In the genomic region with DNA sequence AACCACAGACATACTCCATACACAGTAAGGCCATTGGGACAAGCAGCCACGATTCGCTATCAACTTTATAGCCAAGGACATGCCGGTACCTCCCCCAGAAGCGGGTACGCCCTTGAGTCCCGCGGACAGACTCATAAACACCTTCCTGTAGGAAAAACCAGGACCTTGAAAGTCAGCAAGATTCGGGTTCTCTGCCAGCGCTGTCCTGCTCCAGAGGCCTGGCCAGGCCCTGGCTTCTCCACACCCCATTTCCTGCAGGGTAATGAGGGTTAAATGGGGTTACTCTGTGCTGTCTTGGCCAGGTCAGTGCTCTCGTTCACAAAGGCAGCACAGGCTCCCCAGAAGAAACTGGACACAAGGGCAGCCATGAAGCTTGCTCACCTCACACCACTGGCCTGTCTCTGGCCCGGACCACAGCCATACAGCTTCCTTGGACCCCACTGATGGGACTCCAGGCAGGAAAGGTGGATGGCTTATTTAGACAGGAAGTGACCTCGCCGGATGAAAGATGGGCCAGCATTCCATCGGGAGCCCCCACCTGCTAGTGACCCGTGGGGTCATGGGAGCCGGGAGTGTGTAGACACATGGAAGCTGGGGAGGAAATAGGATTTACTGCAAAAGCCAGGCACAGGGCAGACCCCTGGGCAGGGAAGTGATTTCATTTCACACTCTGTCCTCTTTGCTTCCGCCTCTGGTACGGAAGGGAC, we compare ENCODE assay signal across 8 mouse cellular contexts. TPM values are rescaled to one million over a fixed set of nuclear protein-coding genes. Genes with fewer than 3 reads are reported as not detected.
DNase-seq lines count a peak whose midpoint lies in the region; ATAC-seq lines count a peak whose summit lies in the region.

No protein-coding gene starts in this region.

- no peak overlapping the region for H3K9ac ChIP-seq in heart, embryonic 15.5 days
- H3K9ac ChIP-seq in neural tube, embryonic 15.5 days (replicated peaks): no peak overlapping the region
- H3K9ac ChIP-seq in midbrain, embryonic 11.5 days (ENCODE audit: low read length): no peak overlapping the region

- no peaks in the 10 kb centered on the region for H3K36me3 ChIP-seq in heart, embryonic 15.5 days
- H3K36me3 ChIP-seq in neural tube, embryonic 15.5 days: no peaks in the 10 kb centered on the region
- H3K36me3 ChIP-seq in midbrain, embryonic 11.5 days (ENCODE audit: control insufficient read depth, insufficient read depth, low read length): no peaks in the 10 kb centered on the region; the same call in 1 of the 2 replicates

- no peaks in the 10 kb centered on the region for H3K27me3 ChIP-seq in heart, embryonic 15.5 days
- H3K27me3 ChIP-seq in neural tube, embryonic 15.5 days (replicated peaks): no peaks in the 10 kb centered on the region
- H3K27me3 ChIP-seq in midbrain, embryonic 11.5 days (ENCODE audit: control insufficient read depth, insufficient read depth, low read length): no peaks in the 10 kb centered on the region

- H3K4me1 ChIP-seq in heart, embryonic 15.5 days (replicated peaks): peaks cover 73% of the 10 kb centered on the region
- peaks cover 32% of the 10 kb centered on the region for H3K4me1 ChIP-seq in neural tube, embryonic 15.5 days
- H3K4me1 ChIP-seq in midbrain, embryonic 11.5 days (ENCODE audit: control insufficient read depth, insufficient read depth, low read length): no peaks in the 10 kb centered on the region

- H3K4me3 ChIP-seq in heart, embryonic 15.5 days: no peak overlapping the region
- no peak overlapping the region for H3K4me3 ChIP-seq in neural tube, embryonic 15.5 days (replicated peaks)
- H3K4me3 ChIP-seq in midbrain, embryonic 11.5 days (ENCODE audit: low read depth, low read length): no peak overlapping the region

- 0 out of 2 replicates have a peak, but pooled peaks have one; percentile 25 for ATAC-seq in heart, embryonic 15.5 days (replicated peaks; ENCODE audit: insufficient number of reproducible peaks, insufficient read depth, low FRiP score, low read depth)
- ATAC-seq in neural tube, embryonic 15.5 days (ENCODE audit: low FRiP score): no peak
- no peak for ATAC-seq in midbrain, embryonic 11.5 days (ENCODE audit: low FRiP score)

- peak overlapping the region; percentile 70 for H3K27ac ChIP-seq in heart, embryonic 15.5 days
- peak overlapping the region; percentile 60 for H3K27ac ChIP-seq in neural tube, embryonic 15.5 days (replicated peaks)
- H3K27ac ChIP-seq in midbrain, embryonic 11.5 days (ENCODE audit: low read depth, low read length): no peak overlapping the region

- WGBS in heart, embryonic 15.5 days: 58% methylated on average over 18 of the region's 18 CpGs
- WGBS in neural tube, embryonic 15.5 days: 69% methylated on average over 18 of the region's 18 CpGs
- 73% methylated on average over 18 of the region's 18 CpGs for WGBS in midbrain, embryonic 11.5 days

- H3K9me3 ChIP-seq in heart, embryonic 15.5 days (replicated peaks): no peaks in the 10 kb centered on the region
- no peaks in the 10 kb centered on the region for H3K9me3 ChIP-seq in neural tube, embryonic 15.5 days (replicated peaks)
- H3K9me3 ChIP-seq in midbrain, embryonic 11.5 days (ENCODE audit: control insufficient read depth, low read length): no peaks in the 10 kb centered on the region

- peak; percentile 71 for DNase-seq in ovary, postnatal 36 days (ENCODE audit: low spot score)
- DNase-seq in ovary, postnatal 10 days (ENCODE audit: low spot score): no peak
- peak; percentile 81 for DNase-seq in kidney, postnatal 14 days
- no peak for DNase-seq in layer of hippocampus, adult 18-20 months (ENCODE audit: low spot score in 2 of 2)
- DNase-seq in cerebellum, adult 8-10 months: no peak
- no peak for DNase-seq in midbrain, embryonic 11.5 days (ENCODE audit: low spot score, missing footprints)

- H3K4me2 ChIP-seq in heart, embryonic 15.5 days: no peak overlapping the region
- H3K4me2 ChIP-seq in neural tube, embryonic 15.5 days: no peak overlapping the region
- no peak overlapping the region for H3K4me2 ChIP-seq in midbrain, embryonic 11.5 days

RNA-seq across cellular contexts. Expression of a gene that starts 12.9 kb away (rescaled TPM):
- polyA plus RNA-seq in heart, embryonic 15.5 days (2015; fragmentation: Nextera tagmentation; extraction: Ambion mirVana): 21.8 and 25.9 TPM in 2 replicates
- polyA plus RNA-seq in neural tube, embryonic 15.5 days (2015; fragmentation: Nextera tagmentation; extraction: Ambion mirVana): 24.9 and 27.8 TPM in 2 replicates
- total RNA-seq in layer of hippocampus, adult 18-20 months (2021): 10 to 100 TPM; 10.8 to 11.4 TPM
- polyA plus RNA-seq in midbrain, embryonic 11.5 days (2014; fragmentation: Nextera tagmentation; extraction: Ambion mirVana): 15.3 and 17.3 TPM in 2 replicates

RNA-seq across cellular contexts. Expression of a gene that starts 47.3 kb away (rescaled TPM):
- polyA plus RNA-seq in heart, embryonic 15.5 days (2015; fragmentation: Nextera tagmentation; extraction: Ambion mirVana): 0.09 TPM in 2 replicates
- 0.14 and 0.23 TPM in 2 replicates for polyA plus RNA-seq in neural tube, embryonic 15.5 days (2015; fragmentation: Nextera tagmentation; extraction: Ambion mirVana)
- under 1 TPM in 1 of 2 experiments, not detected in 1; 0.20 TPM for total RNA-seq in layer of hippocampus, adult 18-20 months (2021)
- polyA plus RNA-seq in midbrain, embryonic 11.5 days (2014; fragmentation: Nextera tagmentation; extraction: Ambion mirVana): 0.10 TPM in 1 of 2 replicates, not detected in the other

Comparison
In these comparisons a context has a peak if more than half of its experiments do, and no peak if none do; other contexts are left out.
1. DNase-seq: peak in ovary, postnatal 36 days (single experiment) and kidney, postnatal 14 days (single experiment); none in ovary, postnatal 10 days (single experiment), layer of hippocampus, adult 18-20 months (0 of 2), cerebellum, adult 8-10 months (single experiment) and midbrain, embryonic 11.5 days (single experiment).